Mouse (Mus musculus) stomach, postnatal 0 days (tissue): ENCODE data around the gene Rdh19. TPM values are rescaled to one million over a fixed set of nuclear protein-coding genes. Genes with fewer than 3 reads are reported as not detected.

ENCODE experiments used
- ATAC-seq: fragments of 200-750 bp; cut with Nextera tagmentation; 2 replicates; pipeline ENCODE4 v1.8.0; 2017; ENCODE audit not compliant: low FRiP score, low TSS enrichment
- DNase-seq: peaks from one replicate; pipeline ENCODE4 v3.0.0-alpha.2; 2016; ENCODE audit warnings: low spot score
- H3K27ac ChIP-seq: fragments of 300-500 bp; sonication (generic); replicated peaks from 2 replicates; pipeline ENCODE4 v1.5.1; 2014; ENCODE audit warnings: mild to moderate bottlenecking, control low read depth
- H3K27me3 ChIP-seq: fragments of 300-500 bp; sonication (generic); 2 replicates; pipeline ENCODE4 v1.6.1; 2014; ENCODE audit warnings: low read length; ENCODE audit not compliant: control insufficient read depth, insufficient read depth
- H3K36me3 ChIP-seq: fragments of 300-500 bp; sonication (generic); 2 replicates; pipeline ENCODE4 v1.6.1; 2014; ENCODE audit warnings: low read length, mixed read lengths; ENCODE audit not compliant: control insufficient read depth, insufficient read depth
- H3K4me1 ChIP-seq: fragments of 300-500 bp; sonication (generic); replicated peaks from 2 replicates; pipeline ENCODE4 v1.6.1; 2014; ENCODE audit warnings: antibody characterized with exemption; ENCODE audit not compliant: control insufficient read depth, insufficient read depth
- H3K4me2 ChIP-seq: fragments of 300-500 bp; sonication (generic); replicated peaks from 2 replicates; pipeline ENCODE4 v1.6.1; 2014; ENCODE audit warnings: low read depth, mild to moderate bottlenecking, control low read depth, moderate library complexity
- H3K4me3 ChIP-seq: fragments of 300-500 bp; sonication (generic); 2 replicates; pipeline ENCODE4 v1.5.1; 2014; ENCODE audit warnings: low read depth, low read length, control low read depth
- H3K9ac ChIP-seq: fragments of 300-500 bp; sonication (generic); 2 replicates; pipeline ENCODE4 v1.6.1; 2014; ENCODE audit warnings: mild to moderate bottlenecking, low read length, control low read depth, mixed read lengths
- H3K9me3 ChIP-seq: fragments of 300-500 bp; sonication (generic); 2 replicates; pipeline ENCODE4 v1.6.1; 2016; ENCODE audit warnings: low read length; ENCODE audit not compliant: control insufficient read depth
- CTCF ChIP-seq: IDR thresholded peaks from 2 replicates; pipeline ENCODE4 v1.5.1; 2016; ENCODE audit warnings: antibody characterized with exemption, low read depth, mild to moderate bottlenecking, moderate library complexity
- EP300 ChIP-seq: optimal IDR thresholded peaks from 2 replicates; pipeline ENCODE3; 2016; ENCODE audit warnings: antibody characterized with exemption
- polyA plus RNA-seq: library from polyadenylated mRNA; unstranded; fragments of >200 nt; fragmentation: Nextera tagmentation; extraction: Ambion mirVana; gene quantifications from 2 replicates; pipeline ENCODE4 v1.2.1, GENCODE M21; 2015

The Rdh19 gene
- polyA plus RNA-seq, 1 experiment from 2014 or later = not detected

GRCm38 (mm10) chr10:127907386-127907951, 57.7 kb downstream of the Rdh19 start:
- no peak overlapping the region for H3K4me3 ChIP-seq
- no peaks in the 10 kb centered on the region for H3K9me3 ChIP-seq
- H3K4me1 ChIP-seq = no peaks in the 10 kb centered on the region
- DNase-seq = no peak
- no peak for ATAC-seq
- H3K27me3 ChIP-seq = no peaks in the 10 kb centered on the region
- no peaks in the 10 kb centered on the region for H3K36me3 ChIP-seq
- H3K9ac ChIP-seq = no peak overlapping the region
- H3K27ac ChIP-seq = no peak overlapping the region
- H3K4me2 ChIP-seq = no peak overlapping the region
- no peak for TF ChIP-seq EP300
- TF ChIP-seq CTCF = no peak

Other genes starting within 250 kb of the Rdh19 start
- 32.7 and 37.4 TPM in 2 replicates for gene Lrp1, start 228.8 kb upstream of the Rdh19 start, polyA plus RNA-seq
- gene Stat6, start 206.9 kb upstream of the Rdh19 start, polyA plus RNA-seq = 31.4 and 34.6 TPM in 2 replicates
- 4.1 and 4.5 TPM in 2 replicates for gene Nemp1, start 183.0 kb upstream of the Rdh19 start, polyA plus RNA-seq
- 6.8 and 8.9 TPM in 2 replicates for gene Nab2, start 181.4 kb upstream of the Rdh19 start, polyA plus RNA-seq
- gene Myo1a, start 144.8 kb upstream of the Rdh19 start, polyA plus RNA-seq = 39.3 and 42.1 TPM in 2 replicates
- 0.34 and 0.35 TPM in 2 replicates for gene Tac2, start 125.5 kb upstream of the Rdh19 start, polyA plus RNA-seq
- gene Zbtb39, start 110.4 kb upstream of the Rdh19 start, polyA plus RNA-seq = 1.4 and 1.6 TPM in 2 replicates
- gene Gpr182, start 98.2 kb upstream of the Rdh19 start, polyA plus RNA-seq = 0.77 and 0.92 TPM in 2 replicates
- gene Rdh1, start 90.2 kb upstream of the Rdh19 start, polyA plus RNA-seq = 0.19 and 0.23 TPM in 2 replicates
- gene Rdh16f1, start 90.1 kb upstream of the Rdh19 start, polyA plus RNA-seq = 0.67 and 0.69 TPM in 2 replicates
- not detected in 2 replicates for gene Rdh9, start 73.5 kb upstream of the Rdh19 start, polyA plus RNA-seq
- gene Rdh16, start 48.8 kb upstream of the Rdh19 start, polyA plus RNA-seq = 1.0 and 1.5 TPM in 2 replicates
- not detected in 2 replicates for gene Rdh16f2, start 16.5 kb downstream of the Rdh19 start, polyA plus RNA-seq
- gene Rdh7, start 38.9 kb downstream of the Rdh19 start, polyA plus RNA-seq = 1.9 and 2.1 TPM in 2 replicates
- 24.6 and 24.7 TPM in 2 replicates for gene Sdr9c7, start 48.6 kb downstream of the Rdh19 start, polyA plus RNA-seq
- 5.0 and 5.7 TPM in 2 replicates for gene Hsd17b6, start 157.7 kb downstream of the Rdh19 start, polyA plus RNA-seq
- 27.3 and 27.4 TPM in 2 replicates for gene Prim1, start 165.2 kb downstream of the Rdh19 start, polyA plus RNA-seq
- gene Naca, start 185.6 kb downstream of the Rdh19 start, polyA plus RNA-seq = 618 and 628 TPM in 2 replicates
- gene Ptges3, start 209.0 kb downstream of the Rdh19 start, polyA plus RNA-seq = 297 and 316 TPM in 2 replicates
- 2,044 and 2,075 TPM in 2 replicates for gene Atp5b, start 233.3 kb downstream of the Rdh19 start, polyA plus RNA-seq
- 5.5 and 7.9 TPM in 2 replicates for gene Baz2a, start 241.6 kb downstream of the Rdh19 start, polyA plus RNA-seq